Mouse (Mus musculus) retina, postnatal 1 day (tissue): Measurements from ENCODE around the gene S100a3.

ENCODE experiments used
- DNase-seq: peaks from one replicate; pipeline ENCODE4 v3.0.0-alpha.2; 2012

The S100a3 gene

GRCm38 (mm10) chr3:90604416-90604815 lies 44.0 kb downstream of the S100a3 start:
- DNase-seq: peak; percentile 63

- no peak for DNase-seq
These were observed 44.7 kb downstream of the S100a3 start for GRCm38 (mm10) chr3:90605049-90605448.

- no peak for DNase-seq
These were observed 45.4 kb downstream of the S100a3 start for GRCm38 (mm10) chr3:90605736-90606135.

GRCm38 (mm10) chr3:90606185-90606584 lies 45.8 kb downstream of the S100a3 start:
- no peak for DNase-seq

GRCm38 (mm10) chr3:90607361-90607760 lies 47.0 kb downstream of the S100a3 start:
- DNase-seq: no peak

- DNase-seq: no peak
These were observed 47.8 kb downstream of the S100a3 start, which contains the start of gene S100a5 for GRCm38 (mm10) chr3:90608223-90608622. S100a5 (plus strand) TSS chr3:90608523.

GRCm38 (mm10) chr3:90609102-90609501 lies 48.7 kb downstream of the S100a3 start:
- DNase-seq: no peak

- no peak for DNase-seq
These were observed 51.1 kb downstream of the S100a3 start for GRCm38 (mm10) chr3:90611494-90611893.

- DNase-seq: no peak
These were observed 51.7 kb downstream of the S100a3 start for GRCm38 (mm10) chr3:90612061-90612460.

GRCm38 (mm10) chr3:90612728-90613291 lies 52.4 kb downstream of the S100a3 start, which contains the start of gene S100a6:
S100a6 (plus strand) TSS chr3:90612882.
- peak; percentile 79 for DNase-seq

- no peak for DNase-seq
These were observed 53.2 kb downstream of the S100a3 start for GRCm38 (mm10) chr3:90613461-90614147.

GRCm38 (mm10) chr3:90614148-90614530 lies 53.8 kb downstream of the S100a3 start:
- no peak for DNase-seq

GRCm38 (mm10) chr3:90614611-90615251 lies 54.4 kb downstream of the S100a3 start:
- no peak for DNase-seq

GRCm38 (mm10) chr3:90615415-90615814 lies 55.0 kb downstream of the S100a3 start:
- peak; percentile 85 for DNase-seq

- DNase-seq: no peak
These were observed 55.5 kb downstream of the S100a3 start for GRCm38 (mm10) chr3:90615911-90616310.

- no peak for DNase-seq
These were observed 57.2 kb downstream of the S100a3 start for GRCm38 (mm10) chr3:90617586-90617985.

GRCm38 (mm10) chr3:90621552-90621951 lies 61.2 kb downstream of the S100a3 start:
- DNase-seq: no peak

- peak; percentile 96 for DNase-seq
These were observed 63.2 kb downstream of the S100a3 start for GRCm38 (mm10) chr3:90623435-90624071.

GRCm38 (mm10) chr3:90625496-90625895 lies 65.1 kb downstream of the S100a3 start:
- DNase-seq: no peak

GRCm38 (mm10) chr3:90626266-90627021 lies 66.1 kb downstream of the S100a3 start:
- no peak for DNase-seq

- DNase-seq: no peak
These were observed 67.0 kb downstream of the S100a3 start for GRCm38 (mm10) chr3:90627366-90627765.

- DNase-seq: peak; percentile 63
These were observed 67.4 kb downstream of the S100a3 start for GRCm38 (mm10) chr3:90627807-90628206.

- no peak for DNase-seq
These were observed 68.9 kb downstream of the S100a3 start for GRCm38 (mm10) chr3:90629298-90629697.
